Mouse (Mus musculus) myocyte (in vitro differentiated cells): Measurements from ENCODE around the gene Rab1a.

Source experiments
- MAX ChIP-seq: IDR thresholded peaks from one replicate; pipeline ENCODE4 v1.6.1; 2011; ENCODE audit warnings: low read depth, mild to moderate bottlenecking, control low read depth
- MYOG ChIP-seq, 3 experiments: IDR thresholded peaks; one replicate each; pipeline ENCODE4 v1.6.1; 2011; ENCODE audit warnings: control low read depth in 2 of 3, low read depth in 2 of 3, mild to moderate bottlenecking in 2 of 3; ENCODE audit not compliant: insufficient read length in 2 of 3, control insufficient read depth in 1 of 3, insufficient read depth in 1 of 3
- POLR2A ChIP-seq: IDR thresholded peaks from one replicate; pipeline ENCODE4 v1.6.1; 2011; ENCODE audit warnings: low read depth, mild to moderate bottlenecking, control low read depth, moderate library complexity; ENCODE audit not compliant: insufficient read length
- POLR2AphosphoS2 ChIP-seq: IDR thresholded peaks from one replicate; pipeline ENCODE4 v1.6.1; 2011; ENCODE audit warnings: low read depth, control low read depth; ENCODE audit not compliant: insufficient read length
- SRF ChIP-seq: IDR thresholded peaks from one replicate; pipeline ENCODE4 v1.6.1; 2011; ENCODE audit warnings: low read depth; ENCODE audit not compliant: control insufficient read depth, insufficient read length
- TCF12 ChIP-seq: IDR thresholded peaks from one replicate; pipeline ENCODE4 v1.6.1; 2011; ENCODE audit warnings: mild to moderate bottlenecking, control low read depth; ENCODE audit not compliant: poor library complexity, insufficient read depth, severe bottlenecking
- TCF3 ChIP-seq: IDR thresholded peaks from one replicate; pipeline ENCODE4 v1.6.1; 2011; ENCODE audit warnings: low read depth, control low read depth; ENCODE audit not compliant: insufficient read length
- USF1 ChIP-seq: IDR thresholded peaks from one replicate; pipeline ENCODE4 v1.6.1; 2011; ENCODE audit warnings: low read depth, mild to moderate bottlenecking, control low read depth, moderate library complexity

DNA sequence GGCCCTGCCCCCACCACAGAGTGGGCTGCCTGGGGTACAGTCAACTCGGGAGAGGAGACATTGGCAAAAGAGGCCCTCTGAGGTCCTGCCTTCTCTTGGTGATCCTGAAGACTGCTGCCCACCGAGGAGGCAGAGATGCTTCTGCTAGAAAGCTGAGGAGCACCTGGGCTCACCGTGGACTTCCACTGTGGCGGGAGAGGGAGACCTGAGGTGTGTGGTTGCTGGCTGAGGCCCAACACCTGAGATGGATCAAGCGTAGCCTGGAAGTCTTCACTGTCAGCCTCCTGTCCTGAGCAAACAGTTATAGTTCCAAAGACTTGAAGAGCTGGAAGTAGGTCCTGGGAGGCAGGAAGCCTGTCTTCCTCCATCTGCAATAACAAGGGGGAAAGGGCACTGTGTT lies 39.1 kb downstream of the Rab1a start:
- TF ChIP-seq SRF (no peak), POLR2A (no peak), POLR2AphosphoS2 (no peak), USF1 (no peak), TCF3 (no peak), MAX (no peak), TCF12 (no peak), MYOG (IDR thresholded peaks at IDR 0.05; ENCODE audit: control insufficient read depth in 1 of 3, insufficient read depth in 1 of 3, insufficient read length in 2 of 3, low read depth in 2 of 3) (no peak)
